Mouse (Mus musculus): ENCODE measurements at regions not wholly inside any gene's neighbourhood (a gene's known extent, or its start where the extent isn't known, plus 50 kb on each side); places are given as distances from the start of the nearest gene placed in this dataset.

GRCm38 (mm10) chr7:95473892-95474291, 697.2 kb upstream of the Tenm4 start:
- TF ChIP-seq POLR2A (IDR thresholded peaks at IDR 0.05; ENCODE audit: extremely low read depth, insufficient read depth, low read length) (no peak), CTCF (IDR thresholded peaks at IDR 0.05; ENCODE audit: extremely low read depth, insufficient read depth, low read length) (no peak)
